Mouse (Mus musculus): Measurements from ENCODE around the gene Hs6st3.

Gene Hs6st3

DNA sequence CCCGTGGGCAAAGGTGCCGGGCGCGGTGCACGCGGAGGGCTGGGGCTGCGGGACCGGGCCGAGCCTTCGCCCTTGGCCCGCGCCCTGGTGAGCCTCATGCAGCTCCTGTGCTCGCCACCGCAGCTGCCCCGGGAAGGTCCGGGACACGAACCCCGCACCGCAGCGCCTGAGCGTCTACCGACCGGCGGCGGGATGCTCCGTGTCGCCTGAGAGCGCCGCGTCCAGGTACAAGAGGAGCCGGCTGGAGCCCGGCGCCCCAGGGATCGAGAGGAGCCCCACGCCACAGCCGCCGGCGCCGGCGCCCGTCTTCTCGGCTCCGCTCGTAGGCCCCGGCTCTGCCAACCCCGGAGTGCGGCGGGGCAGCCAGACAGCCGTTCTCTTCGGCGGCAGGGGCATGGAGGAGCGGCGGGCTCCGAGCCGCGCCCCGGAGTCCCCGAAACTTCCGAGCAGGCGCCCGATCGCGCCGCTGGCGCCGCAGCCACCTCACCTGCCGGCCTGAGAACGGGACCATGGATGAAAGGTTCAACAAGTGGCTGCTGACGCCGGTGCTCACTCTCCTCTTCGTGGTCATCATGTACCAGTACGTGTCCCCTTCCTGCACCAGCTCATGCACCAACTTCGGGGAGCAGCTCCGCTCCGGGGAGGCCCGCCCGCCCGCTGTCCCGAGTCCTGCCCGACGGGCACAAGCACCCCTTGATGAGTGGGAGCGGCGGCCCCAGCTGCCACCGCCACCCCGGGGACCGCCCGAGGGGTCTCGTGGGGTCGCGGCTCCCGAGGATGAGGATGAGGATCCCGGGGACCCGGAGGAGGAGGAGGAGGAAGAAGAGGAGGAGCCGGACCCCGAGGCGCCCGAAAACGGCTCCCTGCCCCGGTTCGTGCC lies at the start of gene Hs6st3:
Hs6st3 (plus strand) TSS at position 436 of the 880 bp plus-strand sequence.
- TF ChIP-seq GATA4 (IDR thresholded peaks at IDR 0.05; ENCODE audit: insufficient replicate concordance, low read length) = no peak

DNA sequence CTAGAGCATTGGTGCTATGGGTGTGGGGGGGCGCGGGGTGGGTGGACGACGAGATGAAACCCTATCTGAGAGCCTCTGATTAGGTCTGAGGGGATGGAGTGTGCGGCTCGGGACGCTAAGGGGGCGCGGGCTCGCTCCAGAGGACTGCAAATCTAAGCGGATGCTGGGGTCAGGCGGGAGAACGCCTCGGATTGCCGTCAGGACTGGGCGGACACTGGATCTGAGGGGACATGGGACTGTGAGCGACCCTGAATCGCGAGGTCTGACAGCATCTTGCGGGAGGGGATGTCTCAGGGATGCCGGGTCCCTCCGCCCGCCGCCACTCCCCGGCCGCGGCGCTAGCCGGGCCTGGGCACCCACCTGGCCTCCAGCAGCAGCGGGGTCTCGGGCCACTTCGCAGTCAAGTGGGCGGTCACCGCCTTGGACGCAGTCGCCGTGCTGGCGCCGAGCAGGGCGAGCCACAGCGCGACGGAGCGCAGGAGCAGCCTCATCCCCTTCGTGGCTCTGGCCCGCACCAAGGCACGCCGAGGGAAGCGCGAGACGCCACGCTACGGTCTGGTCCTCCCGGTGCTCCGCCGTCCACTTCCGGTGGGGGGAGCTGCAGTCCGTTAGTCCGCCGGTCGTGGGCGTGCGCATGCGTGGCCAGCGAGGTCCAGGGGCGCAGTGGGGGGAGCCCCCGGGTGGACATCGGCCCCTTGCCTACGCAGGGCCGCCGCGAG lies 39.1 kb upstream of the Hs6st3 start, which contains the start of gene Uggt2:
Uggt2 (minus strand) TSS at position 580 of the 719 bp plus-strand sequence.
- no peak for TF ChIP-seq GATA4 (IDR thresholded peaks at IDR 0.05; ENCODE audit: insufficient replicate concordance, low read length)

DNA sequence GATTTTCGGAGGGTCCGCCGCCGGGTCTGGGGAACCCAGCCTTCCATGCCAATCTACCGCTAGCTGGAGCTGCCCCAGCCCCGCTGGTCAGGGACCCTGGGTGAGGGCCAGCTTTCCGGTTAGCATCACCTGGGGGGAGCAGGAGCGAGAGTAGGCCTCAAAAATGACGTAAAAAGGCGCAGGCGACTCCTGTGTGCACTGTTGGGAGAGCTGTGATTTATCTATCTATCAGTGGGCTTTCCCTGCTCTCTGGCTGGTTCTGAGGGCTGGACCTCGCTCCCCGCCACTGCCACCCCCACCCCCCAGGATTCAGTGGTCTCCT lies 38.6 kb upstream of the Hs6st3 start:
- TF ChIP-seq GATA4 (IDR thresholded peaks at IDR 0.05; ENCODE audit: insufficient replicate concordance, low read length) = no peak

DNA sequence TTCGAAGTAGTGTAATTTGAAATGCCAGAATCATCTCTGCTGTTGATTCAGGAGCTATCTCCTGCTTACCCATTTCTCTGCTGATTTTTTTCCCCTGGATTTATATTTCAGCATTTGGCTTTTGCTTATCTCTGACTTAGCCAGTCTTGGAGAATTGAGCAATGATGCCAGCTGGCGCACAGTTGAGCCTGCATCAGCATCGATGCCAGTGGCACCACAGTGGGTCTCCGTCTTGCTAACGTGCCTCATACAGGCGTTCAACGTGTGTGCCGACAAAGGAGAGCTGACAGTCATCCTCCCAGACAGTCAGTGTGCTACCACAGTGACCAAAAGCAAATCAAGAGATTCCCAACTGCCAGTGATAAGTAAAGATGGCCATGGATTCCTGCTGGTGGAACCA lies 30.6 kb upstream of the Hs6st3 start:
- no peak for TF ChIP-seq GATA4 (IDR thresholded peaks at IDR 0.05; ENCODE audit: insufficient replicate concordance, low read length)

DNA sequence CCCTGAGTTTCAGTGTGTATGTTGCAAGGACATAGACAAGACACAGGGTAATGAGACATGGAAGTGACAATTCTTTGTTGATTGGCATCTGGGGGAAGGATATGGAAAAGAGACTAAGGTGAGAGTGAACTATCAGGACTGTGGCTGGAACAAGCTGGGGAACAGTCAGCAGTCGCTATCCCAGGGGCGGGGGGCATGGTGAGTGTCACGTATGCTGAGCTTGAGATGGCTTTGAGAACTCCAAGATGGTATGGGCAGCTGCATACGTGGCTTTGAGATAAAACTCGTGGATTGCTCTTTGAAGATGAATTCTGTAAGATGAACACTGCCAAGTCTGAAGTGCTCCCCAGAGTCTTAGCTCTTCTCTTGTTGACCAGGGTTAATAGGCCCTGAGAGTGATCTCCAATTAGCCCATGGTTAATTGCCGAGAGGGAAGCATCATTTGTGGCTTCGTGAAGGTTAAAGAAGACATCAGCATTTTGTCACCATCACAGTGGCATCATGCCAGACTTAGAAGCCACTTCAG lies 29.3 kb upstream of the Hs6st3 start:
- no peak for TF ChIP-seq GATA4 (IDR thresholded peaks at IDR 0.05; ENCODE audit: insufficient replicate concordance, low read length)

DNA sequence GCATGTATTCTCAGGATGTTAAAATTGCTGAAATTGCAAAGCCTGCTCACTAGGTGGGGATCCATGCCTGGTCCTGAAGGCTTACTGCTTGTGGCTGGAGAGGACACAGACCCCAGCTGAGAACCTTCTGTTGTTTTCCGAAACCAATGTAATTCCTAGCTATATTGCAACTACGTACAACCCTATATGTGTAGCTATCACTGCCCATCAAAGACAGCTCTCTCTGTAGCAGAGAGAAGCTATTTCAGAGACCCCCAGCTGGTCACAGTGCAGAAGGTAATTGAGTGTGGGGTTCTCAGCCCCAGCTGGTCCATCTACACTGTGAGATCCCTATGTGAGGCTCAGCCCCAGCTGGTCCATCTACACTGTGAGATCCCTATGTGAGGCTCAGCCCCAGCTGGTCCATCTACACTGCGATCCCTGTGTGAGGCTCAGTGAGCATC lies 28.3 kb upstream of the Hs6st3 start:
- TF ChIP-seq GATA4 (IDR thresholded peaks at IDR 0.05; ENCODE audit: insufficient replicate concordance, low read length) = no peak

DNA sequence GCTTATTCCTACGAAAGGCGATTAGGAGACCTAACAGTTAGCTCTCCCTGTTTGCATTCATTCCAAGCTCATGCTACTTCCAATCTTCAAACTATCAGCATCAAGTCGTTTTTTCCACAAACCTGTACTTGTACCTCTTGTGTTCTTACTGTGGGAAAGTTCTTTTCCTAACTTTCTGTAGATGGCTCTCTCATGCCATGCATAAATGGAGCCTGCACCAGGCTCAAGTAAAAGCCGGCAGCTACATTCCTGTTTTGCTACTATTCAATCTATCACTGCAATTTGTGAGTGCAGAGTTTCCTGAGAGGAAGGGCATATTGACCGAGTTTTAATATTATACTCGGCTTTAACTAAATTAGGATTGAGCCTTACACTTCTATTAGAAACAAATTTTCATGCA lies 25.6 kb upstream of the Hs6st3 start:
- TF ChIP-seq GATA4 (IDR thresholded peaks at IDR 0.05; ENCODE audit: insufficient replicate concordance, low read length) = no peak

DNA sequence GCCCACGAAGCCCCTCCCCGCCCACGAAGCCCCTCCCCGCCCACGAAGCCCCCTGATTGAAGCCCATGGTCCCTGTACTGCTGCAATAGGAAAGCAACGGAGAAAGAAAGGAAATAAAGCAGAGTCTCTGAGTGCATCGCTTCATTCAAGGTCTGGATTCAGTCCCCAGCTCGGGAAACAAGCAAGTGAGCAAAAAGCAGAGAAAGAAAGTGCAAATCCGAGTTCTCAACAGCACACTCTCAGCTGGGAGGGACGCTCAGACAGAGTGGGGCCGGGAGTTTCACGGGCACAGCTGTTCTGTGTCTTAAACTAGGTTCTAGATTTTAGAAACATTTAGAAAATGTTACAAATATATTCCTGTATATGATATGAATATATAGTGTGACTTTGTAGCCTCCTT lies 14.6 kb upstream of the Hs6st3 start:
- TF ChIP-seq GATA4 (IDR thresholded peaks at IDR 0.05; ENCODE audit: insufficient replicate concordance, low read length) = no peak

DNA sequence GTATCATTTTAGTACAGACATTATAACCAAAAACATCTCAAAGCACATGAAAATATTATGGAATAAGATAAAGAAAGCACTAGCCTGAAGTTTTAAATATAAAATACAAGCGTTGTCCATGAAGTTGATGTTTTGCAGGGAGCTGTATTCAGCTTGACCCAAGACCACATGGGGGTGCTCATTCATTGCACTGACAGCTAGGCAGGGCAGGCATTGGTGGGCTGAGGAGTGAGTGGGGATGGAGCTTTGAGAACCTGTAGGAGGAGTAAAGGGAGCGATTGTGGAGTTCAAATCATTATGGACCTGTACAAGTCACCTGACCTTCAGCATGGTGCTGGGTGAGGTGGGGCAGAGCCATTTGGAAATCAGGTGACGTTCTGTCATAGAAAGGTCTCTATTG lies 14.1 kb upstream of the Hs6st3 start:
- TF ChIP-seq GATA4 (IDR thresholded peaks at IDR 0.05; ENCODE audit: insufficient replicate concordance, low read length) = no peak

DNA sequence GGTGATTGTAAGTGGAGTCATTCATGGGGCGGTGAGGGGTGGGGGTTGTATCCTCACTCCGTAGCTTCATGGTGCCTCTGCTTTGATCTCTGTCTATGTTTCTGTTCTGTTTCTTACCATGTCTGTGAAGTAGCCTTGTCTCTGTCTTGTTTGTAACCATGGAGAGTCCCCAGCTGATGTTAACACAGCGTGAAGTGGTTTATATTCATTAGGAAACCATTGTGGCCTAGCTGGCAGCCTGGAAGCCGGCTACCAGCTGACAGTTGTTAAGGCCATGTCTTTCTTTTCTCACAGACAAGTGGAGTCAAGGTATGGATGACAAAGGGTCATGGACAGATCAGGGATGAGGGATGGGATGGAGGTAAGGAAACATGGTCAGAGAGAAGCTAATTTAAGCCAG lies 12.3 kb upstream of the Hs6st3 start:
- TF ChIP-seq GATA4 (IDR thresholded peaks at IDR 0.05; ENCODE audit: insufficient replicate concordance, low read length) = no peak

DNA sequence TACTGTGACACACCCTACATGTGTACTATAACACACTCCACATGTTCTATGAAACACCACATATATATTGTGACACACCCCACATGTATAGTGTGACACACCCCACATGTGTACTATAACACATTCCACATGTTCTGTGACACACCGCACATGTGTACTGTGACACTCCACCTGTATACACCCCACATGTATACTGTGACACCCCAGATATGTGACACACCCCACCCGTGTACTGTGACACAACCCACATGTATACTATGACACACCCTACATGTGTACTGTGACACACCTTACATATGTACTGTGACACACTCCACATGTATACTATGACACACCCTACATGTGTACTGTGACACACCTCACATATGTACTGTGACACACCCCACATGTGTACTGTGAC lies 10.8 kb upstream of the Hs6st3 start:
- no peak for TF ChIP-seq GATA4 (IDR thresholded peaks at IDR 0.05; ENCODE audit: insufficient replicate concordance, low read length)

DNA sequence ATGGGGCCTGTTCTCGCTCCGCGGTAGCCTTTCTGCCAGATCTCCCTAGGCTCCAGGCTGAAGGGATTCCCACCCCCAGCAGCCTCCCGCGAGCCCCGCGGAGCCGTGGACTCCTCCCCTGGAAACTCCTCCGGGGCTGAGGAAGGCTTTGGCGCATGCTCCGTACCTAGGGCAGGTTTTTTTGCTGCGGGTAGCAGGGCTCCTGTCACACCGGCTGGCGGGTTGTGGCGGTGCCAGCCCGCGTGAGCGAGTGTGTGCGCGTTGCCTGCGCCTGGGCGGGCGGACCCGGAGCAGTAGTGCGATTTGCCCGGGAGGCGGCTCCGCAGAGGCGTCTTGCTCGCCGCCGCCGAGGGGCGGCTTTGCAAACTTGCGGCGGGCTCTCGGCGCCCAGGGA lies 632 bp upstream of the Hs6st3 start:
- no peak for TF ChIP-seq GATA4 (IDR thresholded peaks at IDR 0.05; ENCODE audit: insufficient replicate concordance, low read length)

DNA sequence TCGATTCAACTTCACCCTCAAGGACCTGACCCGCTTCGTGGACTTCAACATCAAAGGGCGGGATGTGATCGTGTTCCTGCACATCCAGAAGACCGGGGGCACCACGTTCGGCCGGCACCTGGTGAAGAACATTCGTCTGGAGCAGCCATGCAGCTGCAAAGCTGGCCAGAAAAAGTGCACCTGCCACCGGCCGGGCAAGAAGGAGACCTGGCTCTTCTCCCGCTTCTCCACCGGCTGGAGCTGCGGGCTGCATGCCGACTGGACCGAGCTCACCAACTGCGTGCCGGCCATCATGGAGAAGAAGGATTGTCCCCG lies 602 bp downstream of the Hs6st3 start:
- no peak for TF ChIP-seq GATA4 (IDR thresholded peaks at IDR 0.05; ENCODE audit: insufficient replicate concordance, low read length)

DNA sequence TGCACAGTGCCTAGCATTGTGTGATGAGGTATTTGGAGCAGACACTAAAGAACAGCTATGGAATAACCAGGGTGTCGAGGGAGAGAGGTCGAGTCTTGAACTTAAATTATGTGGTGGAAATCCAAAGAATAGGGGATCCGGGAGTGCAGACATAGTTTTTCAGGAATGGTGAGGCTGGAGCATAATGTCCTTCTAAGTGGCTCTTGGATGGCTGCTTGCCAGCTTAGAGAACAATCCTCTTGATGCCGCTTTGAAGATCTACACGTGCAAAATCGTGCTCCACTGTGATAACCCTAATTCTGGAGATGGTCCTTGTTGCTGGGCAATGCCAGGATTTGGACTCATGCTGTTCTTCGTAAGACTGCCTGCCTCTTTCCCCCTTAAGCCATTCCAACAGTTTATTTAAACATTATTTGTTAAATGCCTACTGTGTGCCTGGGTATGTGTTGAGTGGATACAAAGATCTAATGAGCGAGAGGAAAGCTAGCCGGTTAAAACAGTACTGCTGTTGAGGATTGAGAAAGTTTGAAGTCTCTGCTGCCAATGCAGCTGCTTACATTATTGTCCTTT lies 1.3 kb downstream of the Hs6st3 start:
- TF ChIP-seq GATA4 (IDR thresholded peaks at IDR 0.05; ENCODE audit: insufficient replicate concordance, low read length) = no peak

DNA sequence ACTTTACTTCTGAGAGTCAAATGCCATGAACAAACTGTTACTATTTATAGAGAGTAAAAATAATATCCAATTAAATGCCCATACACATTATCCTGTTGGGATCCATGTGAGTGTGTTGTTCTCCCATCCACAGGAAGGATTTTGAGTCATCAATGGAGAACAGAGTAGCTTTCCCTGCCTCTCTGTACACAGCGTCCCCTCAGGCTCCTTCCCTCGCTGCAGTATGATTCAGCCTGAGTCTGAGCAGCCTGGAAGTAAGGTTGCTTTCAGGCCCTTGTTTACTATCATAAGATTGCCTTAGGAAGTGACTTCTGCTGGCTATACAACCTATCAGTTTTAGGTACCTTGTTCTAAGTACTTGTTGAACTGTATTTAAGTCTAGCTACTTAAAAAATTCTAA lies 14.9 kb downstream of the Hs6st3 start:
- TF ChIP-seq GATA4 (IDR thresholded peaks at IDR 0.05; ENCODE audit: insufficient replicate concordance, low read length) = no peak

DNA sequence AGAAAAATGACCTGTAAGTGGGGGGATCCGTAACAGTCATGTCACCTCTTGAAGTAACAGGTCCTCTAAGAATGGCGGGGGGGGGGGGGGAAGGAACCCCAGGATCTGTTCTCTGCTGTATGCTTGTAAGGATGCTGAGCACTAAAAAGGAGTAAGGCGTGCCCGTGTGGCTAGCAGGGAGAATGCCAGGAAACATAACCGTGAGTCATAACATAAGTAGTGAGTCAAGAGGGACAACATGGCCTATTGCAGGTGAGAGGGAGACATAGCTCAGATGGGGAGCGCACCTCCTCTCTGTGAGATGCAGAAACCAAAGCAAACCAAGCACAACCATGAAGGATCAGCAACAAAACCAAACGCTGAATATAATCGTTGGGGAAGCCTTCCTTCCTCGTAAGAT lies 55.8 kb downstream of the Hs6st3 start:
- TF ChIP-seq GATA4 (IDR thresholded peaks at IDR 0.05; ENCODE audit: insufficient replicate concordance, low read length) = no peak
